Mouse (Mus musculus): ENCODE results near the gene 1110059E24Rik. TPM values are rescaled to one million over a fixed set of nuclear protein-coding genes. Genes with fewer than 3 reads are reported as not detected.
A peak's percentile ranks its signal among the peaks of the same experiment; 100 is the strongest.
"Not testable (repeated sequence)": the region's sequence is repeated elsewhere in the genome, so short reads cannot be mapped to it uniquely, and the experiment has no call there.

1110059E24Rik gene
- total and polyA plus RNA-seq, 3 experiments: 4.6 to 11.0 (median 10.5) TPM

- peak in 1 of 2 experiments; percentile 19 for DNase-seq
- Histone ChIP-seq H3K27ac (peak overlapping the region; percentile 29; the same call in 1 of the 2 replicates), H3K36me3 (ENCODE audit: control insufficient read depth, insufficient read depth, low read length) (peaks cover 3% of the 10 kb centered on the region), H3K9ac (ENCODE audit: low read depth, low read length) (no peak overlapping the region), H3K4me1 (ENCODE audit: control insufficient read depth, insufficient read depth, low read length) (peaks cover 9% of the 10 kb centered on the region), H3K27me3 (ENCODE audit: control insufficient read depth, insufficient read depth, low read length) (no peaks in the 10 kb centered on the region), H3K79me2 (replicated peaks; ENCODE audit: control insufficient read depth, insufficient read depth, low read length) (peaks cover 5% of the 10 kb centered on the region; the same call in 1 of the 2 replicates), H3K4me3 (no peak overlapping the region)
- 49% methylated on average over 14 of the region's 14 CpGs for WGBS
- intact Hi-C loops (cut with DNase I): no loop called here
- TF ChIP-seq CTCF (IDR thresholded peaks at IDR 0.05): no peak
- TF ChIP-seq POLR2A (IDR thresholded peaks at IDR 0.05; ENCODE audit: insufficient read depth, low read depth, low read length): no peak
Measured at GRCm38 (mm10) chr19:21630656-21631331, 22.0 kb downstream of the 1110059E24Rik start.

GRCm38 (mm10) chr19:21629501-21629900 is 23.3 kb downstream of the 1110059E24Rik start:
- peaks cover 3% of the 10 kb centered on the region for H3K36me3 ChIP-seq (ENCODE audit: control insufficient read depth, insufficient read depth, low read length)
- no peak overlapping the region for H3K4me3 ChIP-seq
- H3K79me2 ChIP-seq (replicated peaks; ENCODE audit: control insufficient read depth, insufficient read depth, low read length): peaks cover 5% of the 10 kb centered on the region; the same call in 1 of the 2 replicates
- no peaks in the 10 kb centered on the region for H3K27me3 ChIP-seq (ENCODE audit: control insufficient read depth, insufficient read depth, low read length)
- no peak overlapping the region for H3K9ac ChIP-seq (ENCODE audit: low read depth, low read length)
- TF ChIP-seq POLR2A (IDR thresholded peaks at IDR 0.05; ENCODE audit: insufficient read depth, low read depth, low read length): no peak
- TF ChIP-seq CTCF (IDR thresholded peaks at IDR 0.05): no peak
- TF ChIP-seq EP300 (IDR thresholded peaks at IDR 0.05; ENCODE audit: insufficient read depth, low read depth, low read length): no peak
- peaks cover 9% of the 10 kb centered on the region for H3K4me1 ChIP-seq (ENCODE audit: control insufficient read depth, insufficient read depth, low read length)
- WGBS: 40% methylated on average over 1 of the region's 1 CpGs
- no peak for DNase-seq
- no peak overlapping the region for H3K27ac ChIP-seq
- intact Hi-C loops (cut with DNase I): no loop called here

- WGBS: 91% methylated on average over 1 of the region's 1 CpGs
- Histone ChIP-seq H3K4me1 (ENCODE audit: control insufficient read depth, insufficient read depth, low read length) (peaks cover 9% of the 10 kb centered on the region), H3K27ac (no peak overlapping the region), H3K27me3 (ENCODE audit: control insufficient read depth, insufficient read depth, low read length) (no peaks in the 10 kb centered on the region), H3K36me3 (ENCODE audit: control insufficient read depth, insufficient read depth, low read length) (peaks cover 3% of the 10 kb centered on the region), H3K9ac (ENCODE audit: low read depth, low read length) (no peak overlapping the region), H3K79me2 (replicated peaks; ENCODE audit: control insufficient read depth, insufficient read depth, low read length) (peaks cover 5% of the 10 kb centered on the region; the same call in 1 of the 2 replicates), H3K4me3 (no peak overlapping the region)
- intact Hi-C loops (cut with DNase I): no loop called here
- TF ChIP-seq EP300 (IDR thresholded peaks at IDR 0.05; ENCODE audit: insufficient read depth, low read depth, low read length): no peak
- no peak for TF ChIP-seq POLR2A (IDR thresholded peaks at IDR 0.05; ENCODE audit: insufficient read depth, low read depth, low read length)
- TF ChIP-seq CTCF (IDR thresholded peaks at IDR 0.05): no peak
- DNase-seq: no peak
Measured at GRCm38 (mm10) chr19:21629030-21629429, 23.7 kb downstream of the 1110059E24Rik start.

- H3K27me3 ChIP-seq (ENCODE audit: control insufficient read depth, insufficient read depth, low read length); H3K4me3 ChIP-seq; H3K9ac ChIP-seq (ENCODE audit: low read depth, low read length); H3K36me3 ChIP-seq (ENCODE audit: control insufficient read depth, insufficient read depth, low read length); H3K27ac ChIP-seq; H3K79me2 ChIP-seq (replicated peaks; ENCODE audit: control insufficient read depth, insufficient read depth, low read length); intact Hi-C loops (cut with DNase I); DNase-seq: not testable (repeated sequence)
- WGBS: 66% methylated on average over 11 of the region's 11 CpGs
- H3K4me1 ChIP-seq (ENCODE audit: control insufficient read depth, insufficient read depth, low read length): peaks cover 12% of the 10 kb centered on the region
Measured at GRCm38 (mm10) chr19:21628440-21628839, 24.3 kb downstream of the 1110059E24Rik start.

- H3K79me2 ChIP-seq (replicated peaks; ENCODE audit: control insufficient read depth, insufficient read depth, low read length): peaks cover 6% of the 10 kb centered on the region; the same call in 1 of the 2 replicates
- DNase-seq: no peak
- no peak overlapping the region for H3K9ac ChIP-seq (ENCODE audit: low read depth, low read length)
- intact Hi-C loops (cut with DNase I): no loop called here
- H3K27ac ChIP-seq: no peak overlapping the region
- H3K36me3 ChIP-seq (ENCODE audit: control insufficient read depth, insufficient read depth, low read length): peaks cover 5% of the 10 kb centered on the region
- TF ChIP-seq EP300 (IDR thresholded peaks at IDR 0.05; ENCODE audit: insufficient read depth, low read depth, low read length): no peak
- no peak for TF ChIP-seq CTCF (IDR thresholded peaks at IDR 0.05)
- no peak for TF ChIP-seq POLR2A (IDR thresholded peaks at IDR 0.05; ENCODE audit: insufficient read depth, low read depth, low read length)
- H3K4me3 ChIP-seq: no peak overlapping the region
- 85% methylated on average over 6 of the region's 6 CpGs for WGBS
- H3K27me3 ChIP-seq (ENCODE audit: control insufficient read depth, insufficient read depth, low read length): no peaks in the 10 kb centered on the region
- peaks cover 10% of the 10 kb centered on the region for H3K4me1 ChIP-seq (ENCODE audit: control insufficient read depth, insufficient read depth, low read length)
Measured at GRCm38 (mm10) chr19:21626271-21626988, 26.3 kb downstream of the 1110059E24Rik start.

GRCm38 (mm10) chr19:21624148-21624535 is 28.6 kb downstream of the 1110059E24Rik start:
- Histone ChIP-seq H3K27ac (no peak overlapping the region), H3K4me3 (no peak overlapping the region), H3K36me3 (ENCODE audit: control insufficient read depth, insufficient read depth, low read length) (peaks cover 3% of the 10 kb centered on the region), H3K9ac (ENCODE audit: low read depth, low read length) (no peak overlapping the region), H3K27me3 (ENCODE audit: control insufficient read depth, insufficient read depth, low read length) (no peaks in the 10 kb centered on the region), H3K4me1 (ENCODE audit: control insufficient read depth, insufficient read depth, low read length) (peaks cover 4% of the 10 kb centered on the region), H3K79me2 (replicated peaks; ENCODE audit: control insufficient read depth, insufficient read depth, low read length) (peaks cover 5% of the 10 kb centered on the region; the same call in 1 of the 2 replicates)
- 85% methylated on average over 4 of the region's 4 CpGs for WGBS
- DNase-seq: no peak
- TF ChIP-seq CTCF (IDR thresholded peaks at IDR 0.05): no peak
- TF ChIP-seq EP300 (IDR thresholded peaks at IDR 0.05; ENCODE audit: insufficient read depth, low read depth, low read length): no peak
- no peak for TF ChIP-seq POLR2A (IDR thresholded peaks at IDR 0.05; ENCODE audit: insufficient read depth, low read depth, low read length)
- intact Hi-C loops (cut with DNase I): no loop called here
